Mouse (Mus musculus) small intestine, adult 2 months (tissue): ENCODE data around the gene Olfr584.

Experiments
- CTCF ChIP-seq: fragments of 200-500 bp; IDR thresholded peaks from 2 replicates; pipeline ENCODE4 v1.5.1; 2012; ENCODE audit warnings: low read depth, mild to moderate bottlenecking, control low read depth, inconsistent platforms, low read length, moderate library complexity, mixed read lengths; ENCODE audit not compliant: insufficient replicate concordance, insufficient read length; ENCODE audit errors: extremely low read depth
- POLR2A ChIP-seq: fragments of 200-500 bp; IDR thresholded peaks from 2 replicates; pipeline ENCODE4 v1.6.1; 2012; ENCODE audit warnings: low read depth, mild to moderate bottlenecking, control low read depth, inconsistent platforms, low read length, moderate library complexity

DNA sequence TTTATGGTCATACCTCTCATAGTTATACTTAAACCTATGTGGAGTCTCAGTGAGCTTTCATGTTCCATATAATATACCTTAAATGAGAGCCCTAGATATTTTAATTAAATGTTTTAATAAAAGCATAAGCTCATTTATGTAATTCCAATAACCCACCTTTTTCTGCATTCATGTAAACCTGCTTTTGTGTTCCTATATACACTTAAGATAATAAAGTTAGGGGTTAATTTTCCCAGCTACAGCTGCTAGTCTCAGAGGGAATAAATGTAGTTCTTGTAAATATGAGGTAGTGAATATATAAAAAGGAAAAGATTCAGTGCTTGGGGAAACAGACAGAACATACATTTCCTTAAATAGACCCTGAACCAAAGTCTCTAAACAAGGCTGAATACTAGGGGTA lies 44.0 kb upstream of the Olfr584 start, which contains the start of gene Olfr582:
- TF ChIP-seq POLR2A (no peak), CTCF (no peak)
